Mouse (Mus musculus) left cerebral cortex, postnatal 10 days (tissue): Measurements from ENCODE around the gene Ifrd2. TPM values are rescaled to one million over a fixed set of nuclear protein-coding genes. Genes with fewer than 3 reads are reported as not detected.

ENCODE experiments used
- total RNA-seq, 2 experiments: library from RNA; stranded (reverse); gene quantifications; 2 replicates each; pipeline ENCODE4 v1.2.3; 2021

Gene Ifrd2
- total RNA-seq, 2 experiments from 2014 or later: 10.1 to 12.5 TPM

Other genes starting within 250 kb of the Ifrd2 start
- gene Hemk1, start 249.3 kb upstream of the Ifrd2 start, total RNA-seq: 10 to 100 TPM; 14.3 to 16.6 TPM
- 1 to 10 TPM; 4.0 TPM for gene 6430571L13Rik, start 247.0 kb upstream of the Ifrd2 start, total RNA-seq
- gene Cacna2d2, start 188.0 kb upstream of the Ifrd2 start, total RNA-seq: 10 to 100 TPM; 33.8 to 37.8 TPM
- gene Tmem115, start 53.7 kb upstream of the Ifrd2 start, total RNA-seq: 10 to 100 TPM; 31.8 to 35.7 TPM
- gene Cyb561d2, start 45.4 kb upstream of the Ifrd2 start, total RNA-seq: 10 to 100 TPM; 19.0 to 21.4 TPM
- 10 to 100 TPM; 34.1 to 37.8 TPM for gene Nprl2, start 45.4 kb upstream of the Ifrd2 start, total RNA-seq
- gene Zmynd10, start 40.3 kb upstream of the Ifrd2 start, total RNA-seq: 1 to 10 TPM; 1.8 to 2.9 TPM
- 10 to 100 TPM; 14.7 to 14.9 TPM for gene Rassf1, start 36.1 kb upstream of the Ifrd2 start, total RNA-seq
- gene Tusc2, start 24.4 kb upstream of the Ifrd2 start, total RNA-seq: 10 to 100 TPM; 71.6 to 76.6 TPM
- gene Hyal2, start 19.7 kb upstream of the Ifrd2 start, total RNA-seq: 10 to 100 TPM; 13.2 to 20.1 TPM
- 1 to 10 TPM; 3.1 to 4.3 TPM for gene Hyal1, start 10.7 kb upstream of the Ifrd2 start, total RNA-seq
- 1 to 10 TPM; 9.3 to 9.8 TPM for gene Naa80, start 8.8 kb upstream of the Ifrd2 start, total RNA-seq
- gene Hyal3, start 6.8 kb upstream of the Ifrd2 start, total RNA-seq: 1 to 10 TPM in 1 of 2 experiments, under 1 TPM in 1; 0.99 to 1.4 TPM
- gene Sema3b, start 21.6 kb downstream of the Ifrd2 start, total RNA-seq: 1 to 10 TPM; 2.7 to 2.9 TPM
- gene Gnai2, start 47.7 kb downstream of the Ifrd2 start, total RNA-seq: 100 to 1,000 TPM; 229 to 244 TPM
- gene Slc38a3, start 81.9 kb downstream of the Ifrd2 start, total RNA-seq: 10 to 100 TPM; 84.1 to 90.3 TPM
- gene Gnat1, start 92.1 kb downstream of the Ifrd2 start, total RNA-seq: under 1 TPM; 0.32 to 0.93 TPM
- gene Sema3f, start 122.8 kb downstream of the Ifrd2 start, total RNA-seq: 10 to 100 TPM; 14.3 to 19.2 TPM
- 100 to 1,000 TPM; 157 TPM for gene Rbm5, start 183.4 kb downstream of the Ifrd2 start, total RNA-seq